Mouse (Mus musculus): ENCODE measurements around the gene Rem1. TPM values are rescaled to one million over a fixed set of nuclear protein-coding genes. Genes with fewer than 3 reads are reported as not detected.

The Rem1 gene
- polyA plus RNA-seq, 1 experiment from 2014 or later: 5.9 TPM

- Histone ChIP-seq H3K36me3 (ENCODE audit: control insufficient read depth, insufficient read depth) (no peaks in the 10 kb centered on the region), H3K9ac (ENCODE audit: low read depth, low read length) (no peak overlapping the region), H3K4me2 (replicated peaks; ENCODE audit: low read depth) (no peak overlapping the region), H3K4me1 (replicated peaks; ENCODE audit: control insufficient read depth, insufficient read depth, low read length) (no peaks in the 10 kb centered on the region), H3K4me3 (ENCODE audit: low read depth, low read length) (no peak overlapping the region), H3K27me3 (replicated peaks; ENCODE audit: control insufficient read depth, insufficient read depth, low read length) (peaks cover 5% of the 10 kb centered on the region; the same call in 1 of the 2 replicates), H3K9me3 (ENCODE audit: control insufficient read depth) (no peaks in the 10 kb centered on the region), H3K27ac (ENCODE audit: low read depth, low read length) (no peak overlapping the region)
- no peak for TF ChIP-seq CTCF (IDR thresholded peaks at IDR 0.05; ENCODE audit: low read depth)
- WGBS: 66% methylated on average over 29 of the region's 29 CpGs
- no peak for ATAC-seq
Observed at GRCm38 (mm10) chr2:152634311-152634710, 7.6 kb downstream of the Rem1 start.

- no peak overlapping the region for H3K4me3 ChIP-seq (ENCODE audit: low read depth, low read length)
- TF ChIP-seq CTCF (IDR thresholded peaks at IDR 0.05; ENCODE audit: low read depth): no peak
- no peak overlapping the region for H3K9ac ChIP-seq (ENCODE audit: low read depth, low read length)
- no peaks in the 10 kb centered on the region for H3K4me1 ChIP-seq (replicated peaks; ENCODE audit: control insufficient read depth, insufficient read depth, low read length)
- peak overlapping the region; percentile 72 for H3K27ac ChIP-seq (ENCODE audit: low read depth, low read length)
- H3K4me2 ChIP-seq (replicated peaks; ENCODE audit: low read depth): no peak overlapping the region; the same call in 1 of the 2 replicates
- no peaks in the 10 kb centered on the region for H3K9me3 ChIP-seq (ENCODE audit: control insufficient read depth)
- no peaks in the 10 kb centered on the region for H3K36me3 ChIP-seq (ENCODE audit: control insufficient read depth, insufficient read depth)
- peaks cover 5% of the 10 kb centered on the region; the same call in 1 of the 2 replicates for H3K27me3 ChIP-seq (replicated peaks; ENCODE audit: control insufficient read depth, insufficient read depth, low read length)
- WGBS: 62% methylated on average over 23 of the region's 23 CpGs
- ATAC-seq: peak; percentile 51; the same call in 1 of the 2 replicates
Observed at GRCm38 (mm10) chr2:152636246-152637005, 9.7 kb downstream of the Rem1 start.

GRCm38 (mm10) chr2:152637006-152637322 lies 10.2 kb downstream of the Rem1 start:
- no peak for ATAC-seq
- H3K9ac ChIP-seq (ENCODE audit: low read depth, low read length): no peak overlapping the region
- TF ChIP-seq CTCF (IDR thresholded peaks at IDR 0.05; ENCODE audit: low read depth): no peak
- no peaks in the 10 kb centered on the region for H3K9me3 ChIP-seq (ENCODE audit: control insufficient read depth)
- H3K4me2 ChIP-seq (replicated peaks; ENCODE audit: low read depth): no peak overlapping the region
- no peak overlapping the region for H3K4me3 ChIP-seq (ENCODE audit: low read depth, low read length)
- no peaks in the 10 kb centered on the region for H3K36me3 ChIP-seq (ENCODE audit: control insufficient read depth, insufficient read depth)
- 63% methylated on average over 6 of the region's 6 CpGs for WGBS
- H3K27me3 ChIP-seq (replicated peaks; ENCODE audit: control insufficient read depth, insufficient read depth, low read length): peaks cover 5% of the 10 kb centered on the region; the same call in 1 of the 2 replicates
- peak overlapping the region; percentile 0; the same call in 1 of the 2 replicates for H3K27ac ChIP-seq (ENCODE audit: low read depth, low read length)
- no peaks in the 10 kb centered on the region for H3K4me1 ChIP-seq (replicated peaks; ENCODE audit: control insufficient read depth, insufficient read depth, low read length)

GRCm38 (mm10) chr2:152637381-152637780 lies 10.6 kb downstream of the Rem1 start:
- no peaks in the 10 kb centered on the region for H3K9me3 ChIP-seq (ENCODE audit: control insufficient read depth)
- no peaks in the 10 kb centered on the region for H3K4me1 ChIP-seq (replicated peaks; ENCODE audit: control insufficient read depth, insufficient read depth, low read length)
- 79% methylated on average over 4 of the region's 4 CpGs for WGBS
- peaks cover 5% of the 10 kb centered on the region; the same call in 1 of the 2 replicates for H3K27me3 ChIP-seq (replicated peaks; ENCODE audit: control insufficient read depth, insufficient read depth, low read length)
- no peaks in the 10 kb centered on the region for H3K36me3 ChIP-seq (ENCODE audit: control insufficient read depth, insufficient read depth)
- no peak for ATAC-seq
- no peak overlapping the region for H3K4me3 ChIP-seq (ENCODE audit: low read depth, low read length)
- TF ChIP-seq CTCF (IDR thresholded peaks at IDR 0.05; ENCODE audit: low read depth): no peak
- H3K9ac ChIP-seq (ENCODE audit: low read depth, low read length): no peak overlapping the region
- H3K27ac ChIP-seq (ENCODE audit: low read depth, low read length): peak overlapping the region; percentile 0; the same call in 1 of the 2 replicates
- H3K4me2 ChIP-seq (replicated peaks; ENCODE audit: low read depth): no peak overlapping the region

GRCm38 (mm10) chr2:152638865-152639264 lies 12.1 kb downstream of the Rem1 start:
- H3K4me2 ChIP-seq (replicated peaks; ENCODE audit: low read depth): no peak overlapping the region
- no peaks in the 10 kb centered on the region for H3K27me3 ChIP-seq (replicated peaks; ENCODE audit: control insufficient read depth, insufficient read depth, low read length)
- no peaks in the 10 kb centered on the region for H3K36me3 ChIP-seq (ENCODE audit: control insufficient read depth, insufficient read depth)
- ATAC-seq: no peak
- H3K4me3 ChIP-seq (ENCODE audit: low read depth, low read length): no peak overlapping the region
- H3K9me3 ChIP-seq (ENCODE audit: control insufficient read depth): no peaks in the 10 kb centered on the region
- H3K9ac ChIP-seq (ENCODE audit: low read depth, low read length): no peak overlapping the region
- H3K27ac ChIP-seq (ENCODE audit: low read depth, low read length): no peak overlapping the region
- 63% methylated on average over 6 of the region's 6 CpGs for WGBS
- H3K4me1 ChIP-seq (replicated peaks; ENCODE audit: control insufficient read depth, insufficient read depth, low read length): no peaks in the 10 kb centered on the region
- TF ChIP-seq CTCF (IDR thresholded peaks at IDR 0.05; ENCODE audit: low read depth): no peak

- Histone ChIP-seq H3K9ac (ENCODE audit: low read depth, low read length) (no peak overlapping the region), H3K27me3 (replicated peaks; ENCODE audit: control insufficient read depth, insufficient read depth, low read length) (no peaks in the 10 kb centered on the region), H3K36me3 (ENCODE audit: control insufficient read depth, insufficient read depth) (no peaks in the 10 kb centered on the region), H3K4me1 (replicated peaks; ENCODE audit: control insufficient read depth, insufficient read depth, low read length) (no peaks in the 10 kb centered on the region), H3K9me3 (ENCODE audit: control insufficient read depth) (no peaks in the 10 kb centered on the region), H3K4me2 (replicated peaks; ENCODE audit: low read depth) (no peak overlapping the region), H3K4me3 (ENCODE audit: low read depth, low read length) (no peak overlapping the region), H3K27ac (ENCODE audit: low read depth, low read length) (no peak overlapping the region)
- WGBS: 25% methylated on average over 11 of the region's 11 CpGs
- ATAC-seq: no peak
- TF ChIP-seq CTCF (IDR thresholded peaks at IDR 0.05; ENCODE audit: low read depth): no peak
Observed at GRCm38 (mm10) chr2:152639406-152640113, 12.8 kb downstream of the Rem1 start.

Measured in intestine, postnatal 0 days (tissue).